Mouse (Mus musculus) myocyte (in vitro differentiated cells): ENCODE data around the gene Lcorl. TPM values are rescaled to one million over a fixed set of nuclear protein-coding genes. Genes with fewer than 3 reads are reported as not detected.

ENCODE experiments used
- H3K27me3 ChIP-seq: one replicate; pipeline ENCODE4 v1.6.1; 2011; ENCODE audit not compliant: control insufficient read depth, insufficient read depth, insufficient read length
- H3K36me3 ChIP-seq: one replicate; pipeline ENCODE4 v1.6.1; 2011; ENCODE audit not compliant: control insufficient read depth, insufficient read depth
- H3K4me2 ChIP-seq: one replicate; pipeline ENCODE4 v1.6.1; 2011; ENCODE audit warnings: low read depth, control low read depth
- H3K4me3 ChIP-seq: one replicate; pipeline ENCODE4 v1.5.1; 2011; ENCODE audit warnings: mild to moderate bottlenecking, control low read depth, moderate library complexity
- H3K79me2 ChIP-seq: one replicate; pipeline ENCODE4 v1.6.1; 2011; ENCODE audit not compliant: control insufficient read depth, insufficient read depth
- H3ac ChIP-seq: one replicate; pipeline ENCODE4 v1.6.1; 2011; ENCODE audit not compliant: control insufficient read depth, insufficient read length
- CEBPB ChIP-seq: IDR thresholded peaks from 2 replicates; pipeline ENCODE4 v1.6.1; 2011; ENCODE audit warnings: mild to moderate bottlenecking, moderate library complexity; ENCODE audit not compliant: poor library complexity, insufficient read depth, severe bottlenecking
- E2F4 ChIP-seq: IDR thresholded peaks from one replicate; pipeline ENCODE4 v1.6.1; 2011; ENCODE audit warnings: mild to moderate bottlenecking, control low read depth, moderate library complexity; ENCODE audit not compliant: insufficient read depth
- MAX ChIP-seq: IDR thresholded peaks from one replicate; pipeline ENCODE4 v1.6.1; 2011; ENCODE audit warnings: low read depth, mild to moderate bottlenecking, control low read depth
- MYOD1 ChIP-seq, 3 experiments: IDR thresholded peaks; one replicate each; pipeline ENCODE4 v1.6.1; 2011; ENCODE audit warnings: control low read depth in 2 of 3, low read depth in 2 of 3, mild to moderate bottlenecking in 2 of 3, moderate library complexity in 1 of 3; ENCODE audit not compliant: insufficient read length in 2 of 3, control insufficient read depth in 1 of 3
- MYOG ChIP-seq, 3 experiments: IDR thresholded peaks; one replicate each; pipeline ENCODE4 v1.6.1; 2011; ENCODE audit warnings: control low read depth in 2 of 3, low read depth in 2 of 3, mild to moderate bottlenecking in 2 of 3; ENCODE audit not compliant: insufficient read length in 2 of 3, control insufficient read depth in 1 of 3, insufficient read depth in 1 of 3
- POLR2A ChIP-seq: IDR thresholded peaks from one replicate; pipeline ENCODE4 v1.6.1; 2011; ENCODE audit warnings: low read depth, mild to moderate bottlenecking, control low read depth, moderate library complexity; ENCODE audit not compliant: insufficient read length
- POLR2AphosphoS2 ChIP-seq: IDR thresholded peaks from one replicate; pipeline ENCODE4 v1.6.1; 2011; ENCODE audit warnings: low read depth, control low read depth; ENCODE audit not compliant: insufficient read length
- REST ChIP-seq: IDR thresholded peaks from one replicate; pipeline ENCODE4 v1.6.1; 2011; ENCODE audit warnings: mild to moderate bottlenecking, control low read depth, moderate library complexity; ENCODE audit not compliant: insufficient read depth, insufficient read length
- SRF ChIP-seq: IDR thresholded peaks from one replicate; pipeline ENCODE4 v1.6.1; 2011; ENCODE audit warnings: low read depth; ENCODE audit not compliant: control insufficient read depth, insufficient read length
- TCF12 ChIP-seq: IDR thresholded peaks from one replicate; pipeline ENCODE4 v1.6.1; 2011; ENCODE audit warnings: mild to moderate bottlenecking, control low read depth; ENCODE audit not compliant: poor library complexity, insufficient read depth, severe bottlenecking
- TCF3 ChIP-seq: IDR thresholded peaks from one replicate; pipeline ENCODE4 v1.6.1; 2011; ENCODE audit warnings: low read depth, control low read depth; ENCODE audit not compliant: insufficient read length
- USF1 ChIP-seq: IDR thresholded peaks from one replicate; pipeline ENCODE4 v1.6.1; 2011; ENCODE audit warnings: low read depth, mild to moderate bottlenecking, control low read depth, moderate library complexity
- polyA plus RNA-seq: library from polyadenylated mRNA; unstranded; fragments of >200 nt; fragmentation: generic; extraction: Trizol; gene quantifications from one replicate; pipeline ENCODE4 v1.2.1, GENCODE M21; 2012; ENCODE audit warnings: missing spikeins

Gene Lcorl
- polyA plus RNA-seq, 1 experiment = 1.4 TPM

DNA sequence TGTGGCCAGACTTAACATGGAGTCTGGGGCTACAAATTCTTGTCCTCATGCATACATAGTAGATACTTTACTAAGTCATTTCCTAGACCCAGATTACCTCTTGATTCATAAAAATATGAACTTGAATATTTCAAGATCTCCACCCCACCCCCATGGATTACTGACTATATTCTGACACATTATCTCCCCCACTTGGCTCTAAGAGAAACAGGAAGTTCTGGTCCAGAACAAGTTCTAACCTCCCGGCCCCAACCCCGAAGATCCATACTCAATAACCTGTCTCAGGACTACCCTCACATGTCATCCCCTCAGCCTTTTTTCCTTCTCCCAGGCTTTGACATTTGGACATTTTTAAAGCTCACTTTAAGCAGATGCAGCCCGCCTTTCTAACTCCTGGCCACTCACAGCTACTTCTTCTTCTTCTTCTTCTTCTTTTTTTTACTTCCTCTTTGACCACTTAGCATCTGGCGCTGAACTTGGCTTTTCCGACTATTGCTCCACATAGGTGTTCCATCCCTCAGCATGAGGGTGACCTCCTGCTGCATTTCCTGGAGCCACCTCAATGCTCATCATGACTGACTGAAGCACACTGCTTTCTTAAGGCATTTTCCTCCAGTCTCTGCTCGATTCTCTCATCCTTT lies 138.4 kb downstream of the Lcorl start:
- Histone ChIP-seq H3K4me3 (no peak overlapping the region), H3K27me3 (no peaks in the 10 kb centered on the region), H3K79me2 (no peaks in the 10 kb centered on the region), H3K4me2 (no peak overlapping the region), H3K36me3 (no peaks in the 10 kb centered on the region), H3ac (no peak overlapping the region)
- TF ChIP-seq REST (no peak), E2F4 (no peak), MAX (no peak), SRF (no peak), CEBPB (no peak), POLR2AphosphoS2 (no peak), MYOD1 (IDR thresholded peaks at IDR 0.05; ENCODE audit: control insufficient read depth in 1 of 3, insufficient read length in 2 of 3, low read depth in 2 of 3) (no peak), MYOG (IDR thresholded peaks at IDR 0.05; ENCODE audit: control insufficient read depth in 1 of 3, insufficient read depth in 1 of 3, insufficient read length in 2 of 3, low read depth in 2 of 3) (no peak), POLR2A (no peak), TCF3 (no peak), TCF12 (no peak), USF1 (no peak)

DNA sequence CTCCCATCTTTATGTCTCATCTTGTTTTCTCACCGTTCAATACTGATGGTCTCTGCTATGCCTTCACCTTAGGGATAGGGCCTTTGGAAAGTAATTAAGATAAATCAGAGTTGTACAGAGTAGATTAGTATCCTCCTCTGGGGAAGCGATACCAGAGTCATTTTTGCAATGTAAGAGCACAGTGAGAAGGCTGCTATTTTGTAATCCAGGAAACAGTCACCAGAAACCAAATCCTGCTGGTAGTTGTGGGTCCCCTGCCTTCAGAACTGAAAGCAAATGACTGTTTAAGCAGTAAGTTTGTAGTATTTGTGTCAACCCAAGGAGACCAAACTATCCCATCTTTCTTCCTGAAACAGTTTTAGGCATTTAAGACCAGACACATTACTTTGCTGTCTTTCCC lies 147.8 kb downstream of the Lcorl start:
- no peak overlapping the region for H3K4me3 ChIP-seq
- H3K4me2 ChIP-seq = no peak overlapping the region
- H3K27me3 ChIP-seq = no peaks in the 10 kb centered on the region
- TF ChIP-seq MAX (no peak), MYOD1 (IDR thresholded peaks at IDR 0.05; ENCODE audit: control insufficient read depth in 1 of 3, insufficient read length in 2 of 3, low read depth in 2 of 3) (no peak), E2F4 (no peak), TCF3 (no peak), MYOG (IDR thresholded peaks at IDR 0.05; ENCODE audit: control insufficient read depth in 1 of 3, insufficient read depth in 1 of 3, insufficient read length in 2 of 3, low read depth in 2 of 3) (no peak), REST (no peak), SRF (no peak), CEBPB (no peak), TCF12 (no peak), USF1 (no peak), POLR2AphosphoS2 (no peak), POLR2A (no peak)
- H3ac ChIP-seq = no peak overlapping the region
- peaks cover 6% of the 10 kb centered on the region for H3K36me3 ChIP-seq
- H3K79me2 ChIP-seq = no peaks in the 10 kb centered on the region

DNA sequence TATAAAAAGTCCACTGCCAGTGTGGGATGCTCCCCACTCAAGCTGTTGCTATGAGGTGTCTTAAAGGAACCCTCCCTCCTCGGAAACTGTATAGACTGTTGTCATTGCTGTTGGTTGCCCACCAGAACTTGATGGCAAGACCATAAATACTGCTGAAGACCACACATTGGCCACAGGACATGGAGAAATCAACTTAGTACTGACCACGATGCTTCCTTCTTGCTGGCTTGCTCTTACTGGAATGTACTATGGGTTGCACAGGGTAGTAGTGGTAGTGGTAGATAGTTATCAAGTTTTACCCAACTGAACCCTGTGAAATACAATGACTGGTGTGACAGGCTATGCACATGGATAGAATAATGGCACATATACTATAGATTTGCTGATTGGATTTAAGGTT lies 150.6 kb downstream of the Lcorl start:
- H3K36me3 ChIP-seq = peaks cover 6% of the 10 kb centered on the region
- TF ChIP-seq REST (no peak), MYOD1 (IDR thresholded peaks at IDR 0.05; ENCODE audit: control insufficient read depth in 1 of 3, insufficient read length in 2 of 3, low read depth in 2 of 3) (no peak), E2F4 (no peak)
- H3ac ChIP-seq = no peak overlapping the region
- H3K27me3 ChIP-seq = no peaks in the 10 kb centered on the region
- H3K4me3 ChIP-seq = no peak overlapping the region
- no peak overlapping the region for H3K4me2 ChIP-seq
- H3K79me2 ChIP-seq = no peaks in the 10 kb centered on the region

DNA sequence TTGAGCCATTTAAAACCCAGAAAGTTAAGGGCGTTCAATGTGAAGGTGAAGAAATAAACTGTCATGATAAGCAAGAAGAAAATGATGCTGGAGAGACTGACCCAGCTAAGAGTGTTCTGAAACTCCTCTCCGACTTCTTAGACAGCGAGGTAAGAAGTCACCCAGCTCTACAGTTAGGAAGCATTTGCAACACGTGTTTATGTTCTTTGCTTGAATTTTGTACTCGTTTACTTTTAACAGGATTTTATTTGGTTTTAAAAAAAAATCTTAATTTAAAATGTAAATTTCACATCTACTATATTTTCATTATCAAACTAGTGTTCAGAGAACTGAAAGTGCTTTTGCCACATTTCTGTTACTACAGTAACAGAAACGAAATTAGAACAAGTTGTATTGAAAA lies 165.7 kb downstream of the Lcorl start:
- H3K4me2 ChIP-seq = no peak overlapping the region
- H3K79me2 ChIP-seq = no peaks in the 10 kb centered on the region
- TF ChIP-seq E2F4 = no peak
- no peak for TF ChIP-seq REST
- no peak for TF ChIP-seq USF1
- TF ChIP-seq CEBPB = no peak
- no peak for TF ChIP-seq MAX
- no peak for TF ChIP-seq MYOG (IDR thresholded peaks at IDR 0.05; ENCODE audit: control insufficient read depth in 1 of 3, insufficient read depth in 1 of 3, insufficient read length in 2 of 3, low read depth in 2 of 3)
- no peak for TF ChIP-seq TCF12
- no peak for TF ChIP-seq POLR2A
- TF ChIP-seq MYOD1 (IDR thresholded peaks at IDR 0.05; ENCODE audit: control insufficient read depth in 1 of 3, insufficient read length in 2 of 3, low read depth in 2 of 3) = no peak
- no peak for TF ChIP-seq SRF
- no peaks in the 10 kb centered on the region for H3K27me3 ChIP-seq
- H3K4me3 ChIP-seq = no peak overlapping the region
- peaks cover 20% of the 10 kb centered on the region for H3K36me3 ChIP-seq
- H3ac ChIP-seq = no peak overlapping the region

DNA sequence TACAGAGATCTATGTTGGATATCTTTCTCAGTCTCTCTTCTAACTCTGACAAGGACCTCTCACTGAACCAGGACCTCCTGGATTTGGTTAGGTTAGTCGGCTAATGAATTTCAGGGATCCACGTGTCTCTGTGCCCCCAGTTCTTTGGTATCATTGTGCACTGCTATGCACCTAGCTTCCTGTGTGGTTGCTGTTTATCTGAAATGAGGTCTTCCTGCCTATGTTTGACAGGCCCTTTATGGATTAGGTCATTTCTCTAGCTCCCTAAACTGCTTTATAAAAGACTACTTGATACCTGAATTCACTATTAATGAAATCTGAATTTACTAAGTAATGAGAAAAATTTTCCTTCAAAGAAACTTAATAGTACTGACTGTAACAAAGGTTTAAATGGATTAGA lies 166.6 kb downstream of the Lcorl start:
- no peak overlapping the region for H3K4me3 ChIP-seq
- no peaks in the 10 kb centered on the region for H3K27me3 ChIP-seq
- H3ac ChIP-seq = no peak overlapping the region
- TF ChIP-seq MAX (no peak), POLR2AphosphoS2 (no peak), REST (no peak), SRF (no peak), USF1 (no peak), TCF3 (no peak)
- no peaks in the 10 kb centered on the region for H3K79me2 ChIP-seq
- peaks cover 20% of the 10 kb centered on the region for H3K36me3 ChIP-seq
- no peak overlapping the region for H3K4me2 ChIP-seq
